In the genomic region with DNA sequence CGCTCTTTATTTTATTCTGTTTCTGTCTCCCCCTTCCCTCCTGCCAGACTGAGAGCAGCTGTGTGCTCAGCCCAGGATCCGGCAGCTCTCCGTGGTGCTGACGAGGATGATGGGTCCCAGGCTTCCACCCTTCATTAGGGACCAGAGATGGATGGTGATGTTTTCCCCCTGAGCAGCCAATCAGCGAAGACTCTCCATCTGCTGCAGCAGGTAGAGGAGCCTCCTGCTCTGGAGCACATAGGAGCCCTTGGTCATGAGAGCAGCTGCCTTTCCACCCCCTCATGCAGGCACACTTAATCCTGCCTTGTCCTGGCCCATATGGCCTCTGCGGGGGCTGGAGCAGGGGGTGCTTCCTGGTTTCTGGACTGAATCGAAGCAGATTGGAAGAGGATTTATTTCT, we compare ENCODE assay signal across 10 mouse cellular contexts.
A peak's percentile ranks its signal among the peaks of the same experiment; 100 is the strongest.
DNase-seq lines count a peak whose midpoint lies in the region; ATAC-seq and TF ChIP-seq lines count a peak whose summit lies in the region.
"Had no signal": no experiment of that assay in that cellular context is flagged by ENCODE, and none has a peak within 500 bp of the region (broad histone marks: within the 10 kb centered on the region; RNA-seq: fewer than 3 reads in every experiment).

No protein-coding gene starts in this region.

- H3K4me3 ChIP-seq in heart, embryonic 10.5 days, result no peak overlapping the region
- no peak overlapping the region for H3K4me3 ChIP-seq in heart, adult 2 months
- no peak overlapping the region for H3K4me3 ChIP-seq in ES-E14 (ENCODE audit: insufficient read depth in 1 of 2, low read depth in 1 of 2, low read length in 2 of 2, poor library complexity in 1 of 2, severe bottlenecking in 1 of 2)
- no peak overlapping the region for H3K4me3 ChIP-seq in hindbrain, embryonic 14.5 days (replicated peaks; ENCODE audit: low read length)
- no peak overlapping the region for H3K4me3 ChIP-seq in midbrain, embryonic 12.5 days
- H3K4me3 ChIP-seq: embryonic facial prominence, embryonic 15.5 days; limb, embryonic 12.5 days had no signal

- H3K4me1 ChIP-seq in heart, embryonic 10.5 days, result no peaks in the 10 kb centered on the region
- no peaks in the 10 kb centered on the region for H3K4me1 ChIP-seq in heart, adult 2 months (ENCODE audit: control insufficient read depth, insufficient read depth, low read length)
- H3K4me1 ChIP-seq in ES-E14 (ENCODE audit: control insufficient read depth in 2 of 2, insufficient read depth in 2 of 2, low read length in 2 of 2, poor library complexity in 1 of 2), result no peaks in the 10 kb centered on the region
- H3K4me1 ChIP-seq in hindbrain, embryonic 14.5 days (replicated peaks; ENCODE audit: control insufficient read depth, insufficient read depth, low read length), result peaks cover 11% of the 10 kb centered on the region
- H3K4me1 ChIP-seq in midbrain, embryonic 12.5 days, result peaks cover 14% of the 10 kb centered on the region
- H3K4me1 ChIP-seq: embryonic facial prominence, embryonic 15.5 days; limb, embryonic 12.5 days had no signal

- H3K4me2 ChIP-seq in hindbrain, embryonic 14.5 days (replicated peaks), result peak overlapping the region; percentile 29
- peak overlapping the region; percentile 34 for H3K4me2 ChIP-seq in midbrain, embryonic 12.5 days (replicated peaks)
- H3K4me2 ChIP-seq: embryonic facial prominence, embryonic 15.5 days; limb, embryonic 12.5 days had no signal

- ATAC-seq in hindbrain, embryonic 14.5 days (ENCODE audit: low FRiP score), result peak; percentile 91
- peak; percentile 91 for ATAC-seq in midbrain, embryonic 12.5 days (ENCODE audit: low FRiP score, low read depth)

- in situ Hi-C loops in ES-E14 (cut with MboI; ENCODE audit: low sequenced_read_pairs in 2 of 2, unreplicated experiment in 2 of 2), result no loop called here

- no peak for TF ChIP-seq EP300 in heart, adult 2 months (IDR thresholded peaks at IDR 0.05; ENCODE audit: insufficient read depth, low read depth, low read length)

- no peaks in the 10 kb centered on the region for H3K9me3 ChIP-seq in heart, embryonic 10.5 days
- H3K9me3 ChIP-seq in ES-E14 (ENCODE audit: control insufficient read depth, insufficient read depth, low read depth, low read length), result no peaks in the 10 kb centered on the region
- no peaks in the 10 kb centered on the region for H3K9me3 ChIP-seq in hindbrain, embryonic 14.5 days (ENCODE audit: control insufficient read depth, low read length)
- H3K9me3 ChIP-seq in midbrain, embryonic 12.5 days, result no peaks in the 10 kb centered on the region
- H3K9me3 ChIP-seq: embryonic facial prominence, embryonic 15.5 days; limb, embryonic 12.5 days had no signal

- H3K27me3 ChIP-seq in heart, embryonic 10.5 days (ENCODE audit: insufficient read depth, poor library complexity, severe bottlenecking), result no peaks in the 10 kb centered on the region
- no peaks in the 10 kb centered on the region for H3K27me3 ChIP-seq in heart, adult 2 months (ENCODE audit: control insufficient read depth, insufficient read depth, low read length)
- H3K27me3 ChIP-seq in hindbrain, embryonic 14.5 days (ENCODE audit: control insufficient read depth, insufficient read depth, low read length), result no peaks in the 10 kb centered on the region
- H3K27me3 ChIP-seq in midbrain, embryonic 12.5 days, result no peaks in the 10 kb centered on the region
- H3K27me3 ChIP-seq: embryonic facial prominence, embryonic 15.5 days; limb, embryonic 12.5 days had no signal

- H3K9ac ChIP-seq in heart, adult 2 months (ENCODE audit: low read depth, low read length), result no peak overlapping the region
- no peak overlapping the region for H3K9ac ChIP-seq in ES-E14 (ENCODE audit: insufficient read depth, low read depth, low read length, poor library complexity, severe bottlenecking)
- H3K9ac ChIP-seq in hindbrain, embryonic 14.5 days, result peak overlapping the region; percentile 28; the same call in 1 of the 2 replicates
- H3K9ac ChIP-seq in midbrain, embryonic 12.5 days (replicated peaks), result no peak overlapping the region; the same call in 1 of the 2 replicates
- H3K9ac ChIP-seq: embryonic facial prominence, embryonic 15.5 days; limb, embryonic 12.5 days had no signal

- intact Hi-C loops in heart, adult 2 months (cut with DNase I), result no loop called here

- H3K36me3 ChIP-seq in heart, embryonic 10.5 days, result no peaks in the 10 kb centered on the region
- H3K36me3 ChIP-seq in heart, adult 2 months (ENCODE audit: control insufficient read depth, insufficient read depth, low read length), result no peaks in the 10 kb centered on the region
- H3K36me3 ChIP-seq in ES-E14 (ENCODE audit: control insufficient read depth, insufficient read depth, low read length, poor library complexity, severe bottlenecking), result no peaks in the 10 kb centered on the region
- no peaks in the 10 kb centered on the region for H3K36me3 ChIP-seq in hindbrain, embryonic 14.5 days (replicated peaks; ENCODE audit: control insufficient read depth, insufficient read depth)
- H3K36me3 ChIP-seq in midbrain, embryonic 12.5 days, result no peaks in the 10 kb centered on the region
- H3K36me3 ChIP-seq: embryonic facial prominence, embryonic 15.5 days; limb, embryonic 12.5 days had no signal

- 21% methylated on average over 7 of the region's 7 CpGs for WGBS in heart, embryonic 10.5 days
- WGBS in heart, adult 2 months, result 29% methylated on average over 7 of the region's 7 CpGs
- WGBS in hindbrain, embryonic 14.5 days, result 8% methylated on average over 7 of the region's 7 CpGs
- WGBS in midbrain, embryonic 12.5 days, result 14% methylated on average over 7 of the region's 7 CpGs

- no peak for TF ChIP-seq POLR2A in heart, adult 2 months (IDR thresholded peaks at IDR 0.05; ENCODE audit: insufficient read depth, low read depth, low read length)

- H3K27ac ChIP-seq in heart, embryonic 10.5 days, result no peak overlapping the region
- no peak overlapping the region for H3K27ac ChIP-seq in heart, adult 2 months
- no peak overlapping the region for H3K27ac ChIP-seq in ES-E14 (ENCODE audit: insufficient read depth, low read depth, low read length, poor library complexity, severe bottlenecking)
- peak overlapping the region; percentile 48 for H3K27ac ChIP-seq in hindbrain, embryonic 14.5 days
- H3K27ac ChIP-seq in midbrain, embryonic 12.5 days (replicated peaks), result peak overlapping the region; percentile 63
- H3K27ac ChIP-seq: embryonic facial prominence, embryonic 15.5 days; limb, embryonic 12.5 days had no signal

- peak; percentile 76 for DNase-seq in heart, embryonic 10.5 days (ENCODE audit: low spot score)
- no peak for DNase-seq in heart, adult 2 months
- DNase-seq in ES-E14 (ENCODE audit: low read depth, low spot score) (peak; percentile 28), MN1 (ENCODE audit: low spot score) (no peak)
- peak; percentile 78 to 88 for DNase-seq in cerebellum, postnatal 10 days
- DNase-seq in hindbrain, embryonic 14.5 days (ENCODE audit: low spot score), result peak; percentile 68
- DNase-seq in T-cell, adult 2 months (ENCODE audit: low spot score), result no peak

- H3K79me2 ChIP-seq in heart, adult 2 months (replicated peaks; ENCODE audit: control insufficient read depth, insufficient read depth, low read length), result no peaks in the 10 kb centered on the region

- TF ChIP-seq CTCF in heart, adult 2 months (IDR thresholded peaks at IDR 0.05), result no peak

TF ChIP-seq in ES-E14, 5 proteins besides CTCF, POLR2A, EP300 and RAD21:
- TF ChIP-seq HCFC1 (IDR thresholded peaks at IDR 0.05; ENCODE audit: borderline replicate concordance, insufficient read depth, low read length) (no peak), MAFK (IDR thresholded peaks at IDR 0.05; ENCODE audit: insufficient read depth, low read depth, low read length) (no peak), ZC3H11A (IDR thresholded peaks at IDR 0.05; ENCODE audit: borderline replicate concordance, low read depth, low read length) (no peak), CHD2 (IDR thresholded peaks at IDR 0.05; ENCODE audit: low read depth, low read length) (no peak), ZNF384 (IDR thresholded peaks at IDR 0.05; ENCODE audit: low read depth, low read length) (no peak)

Comparison
In these comparisons a context has a peak if more than half of its experiments do, and no peak if none do; other contexts are left out.
1. DNase-seq: peak in heart, embryonic 10.5 days (single experiment), ES-E14 (single experiment), cerebellum, postnatal 10 days (2 of 2) and hindbrain, embryonic 14.5 days (single experiment); none in heart, adult 2 months (0 of 2), MN1 (single experiment) and T-cell, adult 2 months (single experiment).
2. H3K27ac ChIP-seq: peak in hindbrain, embryonic 14.5 days (single experiment) and midbrain, embryonic 12.5 days (single experiment); none in heart, embryonic 10.5 days (single experiment), heart, adult 2 months (single experiment) and ES-E14 (single experiment).